Mouse (Mus musculus) erythroid progenitor cell, adult 5-6 weeks (primary cell): Measurements from ENCODE around the gene Ikbke. TPM values are rescaled to one million over a fixed set of nuclear protein-coding genes. Genes with fewer than 3 reads are reported as not detected.

Source experiments
- ATAC-seq: replicated peaks from 2 replicates; pipeline ENCODE4 v1.8.0; 2016; ENCODE audit warnings: moderate number of reproducible peaks, mild to moderate bottlenecking, moderate TSS enrichment, inconsistent platforms; ENCODE audit not compliant: poor library complexity, low FRiP score, severe bottlenecking
- total RNA-seq, 2 experiments: library from RNA; stranded (forward) in 1 of 2; stranded (reverse) in 1 of 2; fragments of 150-400 nt in 1 of 2; fragments of 186-747, 209-891 nt in 1 of 2; gene quantifications; 2 replicates each; pipeline versions ENCODE4 v1.2.3 to v1.2.4; 2015 to 2017; ENCODE audit warnings: low replicate concordance in 2 of 2

The Ikbke gene
- total RNA-seq, 2 experiments from 2014 or later = 2.5 to 4.8 TPM

DNA sequence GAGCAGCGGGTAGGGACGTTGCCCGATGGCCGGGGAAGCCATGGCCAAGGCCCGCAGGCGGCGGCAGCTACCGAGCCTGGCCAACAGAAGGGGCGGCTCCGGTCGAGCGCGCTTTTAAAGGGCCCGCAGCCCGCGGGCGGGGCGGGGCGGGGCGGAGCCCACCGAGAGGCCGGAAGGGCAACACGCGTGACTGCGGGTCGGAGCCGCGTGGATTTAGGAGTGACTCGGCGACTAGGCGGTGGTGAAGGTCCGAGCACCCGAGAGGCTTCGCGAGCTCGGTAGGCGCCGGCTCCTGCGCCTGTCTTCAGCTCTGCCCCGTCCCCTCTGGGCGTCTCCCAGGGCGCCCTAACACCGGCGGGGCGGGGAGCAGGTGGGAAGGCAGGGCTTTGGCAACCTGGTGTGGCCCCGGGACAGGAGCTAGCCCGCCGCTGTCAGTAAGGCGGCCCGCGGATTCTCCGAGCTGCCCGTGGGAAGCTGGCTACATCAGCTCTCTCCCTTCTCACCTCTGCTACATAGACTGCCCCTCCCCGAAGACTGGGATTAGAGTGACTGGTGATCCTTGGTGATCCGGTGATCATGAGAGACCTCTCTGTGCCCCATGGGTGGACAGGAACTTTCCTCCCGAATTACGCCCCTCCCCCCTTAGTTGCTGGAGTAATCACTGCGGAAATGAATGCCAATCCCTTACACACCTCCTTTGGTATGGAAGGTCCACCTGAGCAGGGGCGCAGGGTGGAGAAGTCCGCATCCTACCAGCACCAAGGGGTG lies 34.1 kb downstream of the Ikbke start, which contains the start of gene Rassf5:
TSS of gene Rassf5 (minus strand) at position 170 of the 768 bp plus-strand sequence.
- ATAC-seq = no peak

DNA sequence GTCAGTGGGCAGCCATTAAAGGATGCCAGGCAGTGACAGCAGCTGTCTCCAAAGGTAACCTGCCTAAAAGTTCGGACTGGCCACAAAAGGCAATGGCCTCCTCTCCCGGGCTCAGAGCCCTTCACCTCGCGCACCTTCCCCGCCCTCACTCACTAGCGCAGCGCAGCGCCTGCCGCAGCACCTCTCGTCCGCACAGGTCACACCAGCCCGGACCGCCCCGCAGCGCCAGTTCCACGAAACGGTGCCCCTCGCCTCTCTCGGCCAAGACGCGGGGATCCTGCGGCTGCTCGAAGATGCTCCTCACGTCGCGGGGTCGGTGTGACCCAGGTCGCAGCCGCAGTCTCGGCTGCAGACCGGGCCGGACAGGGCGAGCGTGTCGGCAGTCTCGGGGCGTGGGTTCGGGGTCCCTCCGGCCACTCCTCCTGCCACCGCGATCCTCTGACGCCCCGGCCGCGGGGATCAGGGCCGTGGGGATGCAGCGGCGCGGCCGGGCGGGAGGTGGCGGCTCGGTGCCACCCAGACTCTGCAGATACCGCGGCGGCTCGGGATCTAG lies 34.8 kb downstream of the Ikbke start:
- no peak for ATAC-seq

DNA sequence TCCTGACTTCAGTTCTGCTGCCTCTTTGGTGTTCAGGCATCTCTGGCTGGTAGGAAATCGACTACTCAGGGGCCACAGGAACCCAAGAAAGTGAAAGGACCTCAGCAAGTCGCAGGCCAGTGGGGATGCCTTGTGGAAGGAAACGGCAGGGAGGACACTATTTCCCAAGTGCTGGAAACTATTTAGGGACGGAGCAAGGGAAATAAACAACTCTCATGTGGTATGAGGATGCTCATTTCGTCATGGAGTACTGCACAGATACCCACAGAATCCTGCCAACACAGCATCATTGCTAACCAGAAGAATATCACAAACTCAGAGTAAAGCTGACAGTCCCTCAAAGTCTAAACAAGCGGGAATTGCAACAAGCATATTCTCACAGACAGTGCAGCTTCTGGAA lies 36.5 kb downstream of the Ikbke start:
- ATAC-seq = no peak

GRCm38 (mm10) chr1:131239576-131240193 lies 39.7 kb downstream of the Ikbke start:
- ATAC-seq = no peak

DNA sequence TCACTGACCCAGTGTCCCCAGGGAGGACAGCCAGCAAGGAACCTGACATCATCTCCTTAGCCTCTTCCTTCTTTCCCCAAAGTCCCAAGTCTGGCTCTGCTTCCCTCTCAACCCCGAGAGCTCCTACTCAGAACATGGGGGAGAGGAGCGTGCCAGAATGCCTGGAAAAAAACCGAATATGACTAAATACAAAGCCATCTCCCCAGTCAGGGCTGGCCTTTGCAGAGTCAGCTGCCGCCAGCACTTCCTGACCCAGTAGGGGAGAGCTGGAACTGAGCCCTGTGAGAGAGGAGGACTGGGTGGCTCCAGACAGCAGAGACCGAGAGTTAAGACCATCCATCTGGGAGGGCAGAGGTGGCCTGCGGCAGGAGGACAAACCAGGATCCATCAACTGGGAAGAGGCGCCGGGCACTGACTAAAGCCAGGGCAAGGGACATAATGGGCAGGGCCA lies 40.5 kb downstream of the Ikbke start:
- ATAC-seq = no peak

GRCm38 (mm10) chr1:131236077-131236476 lies 43.3 kb downstream of the Ikbke start:
- no peak for ATAC-seq

GRCm38 (mm10) chr1:131233527-131233926 lies 45.9 kb downstream of the Ikbke start:
- no peak for ATAC-seq

DNA sequence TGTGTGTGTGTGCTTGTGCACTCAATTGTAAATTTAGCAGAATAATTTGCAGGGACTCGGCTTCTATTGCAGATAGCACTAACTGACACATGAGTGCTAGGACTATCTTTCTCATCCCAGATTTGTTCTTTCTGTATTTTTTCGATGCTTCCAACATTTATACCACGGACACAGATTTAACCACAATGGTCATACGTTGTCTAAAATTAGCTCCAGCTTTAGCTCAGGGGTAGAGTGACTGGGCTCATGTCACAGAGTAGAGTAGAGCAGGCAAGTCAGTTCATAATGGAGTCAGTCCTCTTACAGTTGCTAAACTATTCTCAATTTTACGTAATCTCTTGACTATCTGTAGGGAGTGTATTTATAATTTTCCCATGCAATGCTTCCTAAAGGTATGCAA lies 50.7 kb downstream of the Ikbke start:
- no peak for ATAC-seq

- no peak for ATAC-seq
Observed at GRCm38 (mm10) chr1:131228225-131228624, 51.2 kb downstream of the Ikbke start.

GRCm38 (mm10) chr1:131224848-131225471 lies 54.4 kb downstream of the Ikbke start:
- ATAC-seq = no peak

DNA sequence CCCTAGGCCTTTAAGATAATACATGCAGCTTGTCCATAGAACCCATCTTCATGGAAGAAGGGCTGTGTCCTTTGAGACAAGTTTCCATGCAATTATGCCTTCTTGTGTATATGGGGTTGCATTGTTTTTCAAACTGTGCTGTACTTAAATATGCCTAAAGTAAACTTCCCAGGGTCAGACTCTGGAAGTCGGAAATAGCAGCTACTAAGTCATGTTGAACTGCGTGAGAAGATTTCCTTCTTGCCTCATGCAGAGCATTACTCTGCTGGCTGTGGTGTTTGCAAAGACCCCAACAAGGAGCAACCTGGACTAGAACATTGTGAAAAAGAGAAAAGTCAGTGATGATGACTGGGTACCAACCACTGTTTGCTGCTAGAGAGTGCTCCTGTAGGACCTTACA lies 56.1 kb downstream of the Ikbke start:
- ATAC-seq = no peak

- no peak for ATAC-seq
Observed at GRCm38 (mm10) chr1:131221822-131222590, 57.4 kb downstream of the Ikbke start.

- ATAC-seq = no peak
Observed at GRCm38 (mm10) chr1:131218933-131219332, 60.5 kb downstream of the Ikbke start.

DNA sequence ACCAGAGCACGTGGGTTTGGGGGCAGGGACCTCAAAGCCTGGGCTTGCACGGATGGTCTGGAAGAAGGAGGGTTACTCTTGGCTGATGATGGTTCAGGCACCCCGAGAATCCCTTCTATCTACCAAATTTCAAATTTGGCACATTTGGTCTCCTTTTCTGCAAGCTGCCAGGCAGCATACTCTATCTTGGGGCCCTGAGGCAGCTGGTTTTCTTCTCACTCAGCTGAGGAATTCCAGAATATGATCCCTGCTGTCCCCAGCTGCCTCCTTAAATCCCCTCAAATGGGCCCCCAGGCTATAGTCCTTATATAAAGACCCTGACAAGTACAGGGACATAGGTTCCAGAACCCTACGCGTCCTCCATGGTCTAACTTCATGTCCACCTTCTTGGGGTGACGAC lies 66.0 kb downstream of the Ikbke start:
- ATAC-seq = no peak

- ATAC-seq = no peak
Observed at GRCm38 (mm10) chr1:131212956-131213355, 66.5 kb downstream of the Ikbke start.

DNA sequence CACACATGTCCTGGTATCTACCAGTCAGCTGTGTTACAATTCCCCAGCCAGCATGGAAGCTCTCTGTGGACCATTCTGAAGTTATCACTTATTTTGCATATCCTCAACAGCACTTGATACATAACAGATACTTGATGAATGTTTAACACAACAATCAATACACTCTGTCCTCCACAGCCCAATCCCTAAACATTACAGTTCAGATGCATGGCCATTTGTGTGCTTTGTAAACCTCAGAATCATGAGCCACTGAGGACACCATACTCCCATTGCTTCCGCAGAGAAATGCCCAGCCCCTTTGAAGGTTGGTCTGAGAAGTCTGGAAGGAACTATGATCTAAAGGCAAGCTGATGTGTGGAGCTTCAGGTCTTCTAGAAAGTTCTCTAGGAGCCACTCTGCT lies 67.8 kb downstream of the Ikbke start:
- no peak for ATAC-seq

- no peak for ATAC-seq
Observed at GRCm38 (mm10) chr1:131209971-131210426, 69.4 kb downstream of the Ikbke start.

DNA sequence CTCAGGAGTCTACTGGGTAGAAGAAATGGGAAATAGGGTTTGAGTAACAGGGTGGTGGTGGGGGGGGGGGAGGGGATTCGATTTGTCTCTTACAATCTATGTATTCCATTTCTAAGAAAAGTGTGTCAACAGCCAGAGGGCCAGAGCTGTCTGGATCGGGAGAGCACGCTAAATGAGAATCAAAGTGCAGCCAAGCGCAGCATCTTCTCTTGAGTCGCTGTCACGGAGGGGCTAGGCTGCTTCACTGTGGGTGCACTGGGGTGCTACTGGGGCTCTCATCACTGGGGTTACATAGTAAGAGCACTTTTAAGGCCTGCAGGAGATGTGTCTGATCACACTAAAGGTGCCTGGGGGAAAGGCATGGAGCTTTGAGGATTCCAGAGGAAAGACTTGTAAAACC lies 70.6 kb downstream of the Ikbke start:
- no peak for ATAC-seq

DNA sequence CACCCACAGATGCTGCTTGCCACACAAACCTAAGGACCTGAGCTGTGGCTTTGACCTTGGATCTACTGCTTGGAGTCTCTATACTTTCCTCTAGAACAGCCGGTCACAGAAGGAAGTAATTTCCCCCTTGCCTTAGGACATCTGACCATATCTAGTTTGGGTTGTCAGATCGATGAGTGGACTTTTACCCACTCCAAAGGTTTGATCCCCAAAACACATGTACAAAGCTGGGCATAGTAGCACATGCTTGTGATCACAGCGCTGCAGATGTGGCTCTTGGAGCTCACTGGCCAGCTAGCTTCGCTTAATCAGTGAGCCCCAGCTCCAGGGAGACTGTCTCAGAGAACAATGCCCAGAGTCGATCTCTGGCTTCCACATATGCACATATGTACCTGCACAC lies 71.3 kb downstream of the Ikbke start:
- ATAC-seq = no peak

DNA sequence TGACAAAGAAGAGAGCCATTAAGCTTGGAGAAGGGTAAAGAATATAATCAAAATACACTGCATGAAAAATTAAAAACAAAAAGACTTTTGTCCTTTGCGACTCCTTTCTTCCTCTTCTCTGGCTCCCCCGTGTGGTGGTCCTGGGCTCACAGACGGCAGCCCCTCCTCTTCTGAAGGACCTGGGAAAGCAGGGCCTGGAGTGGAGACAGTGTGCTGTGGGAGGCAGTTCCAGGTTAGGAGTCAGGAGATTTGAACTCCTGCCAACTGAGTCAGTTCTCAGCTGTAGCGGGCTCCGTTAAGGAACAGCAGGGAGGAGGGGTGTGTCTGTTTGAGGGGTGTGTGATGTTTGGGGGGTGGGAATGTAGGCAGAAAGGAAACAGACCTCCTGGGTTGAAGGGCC lies 71.9 kb downstream of the Ikbke start:
- ATAC-seq = no peak
